Mouse (Mus musculus) layer of hippocampus, postnatal 36 days (tissue): ENCODE measurements around the gene Drap1. TPM values are rescaled to one million over a fixed set of nuclear protein-coding genes. Genes with fewer than 3 reads are reported as not detected.

Experiments used
- DNase-seq, 2 experiments: peaks; one replicate each; pipeline ENCODE4 v3.0.0; 2022
- total RNA-seq, 2 experiments: library from RNA; stranded (reverse); gene quantifications; 2 replicates each; pipeline ENCODE4 v1.2.3; 2021

Gene Drap1
- total RNA-seq, 2 experiments from 2014 or later, result 291 to 298 TPM

DNA sequence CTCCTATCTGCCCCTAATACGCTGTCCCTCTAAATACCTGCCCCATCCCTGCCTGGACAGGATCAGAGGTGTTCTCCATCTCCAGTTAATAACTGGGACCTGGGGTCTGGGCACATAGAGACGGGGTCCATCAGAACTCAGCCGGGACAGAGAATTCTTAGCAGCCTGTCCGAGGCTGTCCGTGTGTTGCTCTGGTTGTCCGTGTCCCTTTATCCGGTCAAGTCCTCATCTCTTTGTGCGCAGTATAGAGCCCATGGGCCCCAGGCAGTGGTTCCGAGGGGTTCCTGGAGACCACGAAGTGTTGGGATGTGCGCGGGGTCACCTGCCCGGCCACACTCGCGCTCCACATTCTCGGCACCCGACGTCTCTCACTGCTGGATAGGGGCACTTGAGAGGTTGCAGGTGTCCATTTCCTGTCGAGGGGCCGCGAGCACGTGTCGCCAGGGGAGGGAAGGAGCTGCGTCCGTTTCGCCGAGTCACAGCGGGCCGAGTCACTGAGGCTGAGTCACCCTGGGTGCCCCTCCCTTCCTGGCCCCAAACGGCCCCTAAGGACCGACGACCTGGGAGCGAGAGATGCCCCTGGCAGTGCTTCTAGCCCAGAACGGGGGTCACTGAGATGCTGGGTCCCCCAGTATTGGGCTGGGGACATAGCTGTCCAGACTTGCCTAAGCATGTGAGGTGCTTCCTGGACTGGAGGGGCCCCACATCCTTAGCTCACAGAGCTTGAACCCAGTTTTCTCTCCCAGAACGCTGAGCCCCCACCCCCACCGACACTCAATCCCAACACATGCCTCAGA lies 23.8 kb upstream of the Drap1 start:
- no peak for DNase-seq

DNA sequence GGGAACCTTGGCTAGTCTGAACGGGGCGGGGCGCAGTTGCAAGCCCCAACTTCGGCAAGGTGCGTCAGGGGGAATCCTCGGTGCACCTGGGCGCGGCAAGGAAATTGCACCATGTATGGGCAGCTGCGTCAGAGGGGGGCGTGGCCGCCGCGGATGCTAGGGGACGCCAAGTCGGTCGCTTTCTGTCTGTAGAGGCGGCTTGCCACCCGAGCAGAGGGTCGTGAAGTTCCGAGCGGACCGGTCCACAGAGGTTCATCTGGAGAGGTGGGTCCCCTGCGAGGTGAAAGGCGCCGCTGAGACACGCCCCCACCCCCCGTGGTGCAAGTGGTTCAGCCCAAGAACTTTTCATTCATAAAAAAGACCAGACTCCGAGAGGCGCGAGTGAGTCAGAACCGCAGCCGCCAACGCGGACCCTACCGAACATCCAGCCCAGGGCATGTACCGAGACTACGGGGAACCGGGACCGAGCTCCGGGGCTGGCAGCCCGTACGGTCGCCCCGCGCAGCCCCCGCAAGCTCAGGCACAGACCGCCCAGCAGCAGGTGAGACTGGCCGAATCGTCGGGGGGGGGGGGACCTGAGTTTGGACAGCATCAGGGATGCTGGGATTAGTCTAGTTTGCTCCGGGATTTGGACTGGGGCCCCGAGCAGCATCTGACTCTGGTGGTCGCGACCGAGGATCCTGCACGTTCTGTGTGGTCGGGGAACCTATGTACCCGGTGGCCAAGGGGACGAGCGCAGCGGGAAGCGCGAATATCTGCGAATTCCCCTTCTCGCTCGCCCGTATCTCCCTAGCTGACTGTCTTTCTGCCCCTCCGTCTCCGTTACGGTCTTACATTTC lies 23.0 kb upstream of the Drap1 start, which contains the start of gene Fosl1:
Fosl1 (plus strand) TSS at position 33 of the 839 bp plus-strand sequence.
- DNase-seq, result peak; percentile 64 to 65

DNA sequence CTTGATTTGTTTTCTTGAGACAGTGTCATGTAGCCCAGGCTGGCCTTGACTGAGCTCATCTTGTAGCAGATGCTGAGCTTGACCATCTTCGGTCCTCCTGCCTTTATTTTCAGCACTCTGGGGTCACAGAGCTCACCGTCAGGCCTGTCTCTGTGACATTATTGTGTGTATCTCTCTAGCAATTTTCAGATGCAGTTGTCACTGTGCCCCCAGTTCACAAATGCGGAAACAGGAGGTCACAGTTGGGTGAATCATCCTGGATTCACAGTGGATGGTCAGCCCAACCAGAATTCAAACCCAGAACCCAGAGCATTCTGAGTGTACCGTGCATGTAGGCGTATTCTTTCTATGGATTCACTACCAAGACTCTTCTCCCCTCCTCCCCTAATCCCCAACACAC lies 21.0 kb upstream of the Drap1 start:
- DNase-seq, result no peak

DNA sequence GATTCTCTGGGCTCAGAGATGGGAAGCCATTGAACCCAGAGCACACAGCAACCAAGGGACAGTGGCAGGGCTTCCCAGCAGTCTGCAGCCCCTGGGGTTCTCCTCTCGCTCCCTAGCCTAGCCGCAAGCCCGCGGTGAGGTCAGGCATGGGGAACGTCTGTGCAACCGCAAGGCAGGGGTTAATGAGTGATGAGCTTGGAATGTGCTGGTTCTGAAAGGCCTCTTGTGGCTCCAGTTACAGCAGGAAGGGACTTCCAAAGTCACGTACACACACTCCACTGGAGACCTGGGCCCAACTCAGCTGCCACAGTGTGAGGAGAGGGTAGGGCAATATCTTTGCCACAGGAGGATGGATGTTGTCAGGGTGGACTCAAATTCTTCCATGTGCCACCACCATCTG lies 20.2 kb upstream of the Drap1 start:
- no peak for DNase-seq

DNA sequence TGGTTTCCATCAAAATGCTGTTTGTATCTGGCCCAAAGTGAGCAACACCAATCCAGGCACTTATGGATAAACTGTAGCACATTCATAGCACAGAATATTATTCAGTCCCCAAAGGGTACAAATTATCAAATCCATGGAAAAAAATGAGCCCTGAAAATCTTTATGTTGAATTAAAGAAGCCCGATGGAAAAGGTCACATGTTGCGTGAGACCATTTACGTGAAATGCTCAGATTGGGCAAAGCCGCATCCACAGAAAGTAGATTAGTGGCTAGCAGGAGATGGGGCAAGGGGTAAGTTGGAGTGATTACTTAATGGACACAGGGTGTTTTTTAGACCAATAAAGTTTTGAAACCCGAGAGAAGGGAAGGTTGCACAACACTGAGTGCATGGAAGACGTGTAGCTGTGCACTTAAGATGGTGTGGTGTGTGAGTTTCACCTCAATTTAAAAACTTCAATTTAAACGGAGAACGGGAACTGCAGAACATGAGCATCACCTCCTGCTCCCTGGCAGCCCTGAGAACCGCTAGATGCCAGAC lies 19.7 kb upstream of the Drap1 start:
- no peak for DNase-seq

DNA sequence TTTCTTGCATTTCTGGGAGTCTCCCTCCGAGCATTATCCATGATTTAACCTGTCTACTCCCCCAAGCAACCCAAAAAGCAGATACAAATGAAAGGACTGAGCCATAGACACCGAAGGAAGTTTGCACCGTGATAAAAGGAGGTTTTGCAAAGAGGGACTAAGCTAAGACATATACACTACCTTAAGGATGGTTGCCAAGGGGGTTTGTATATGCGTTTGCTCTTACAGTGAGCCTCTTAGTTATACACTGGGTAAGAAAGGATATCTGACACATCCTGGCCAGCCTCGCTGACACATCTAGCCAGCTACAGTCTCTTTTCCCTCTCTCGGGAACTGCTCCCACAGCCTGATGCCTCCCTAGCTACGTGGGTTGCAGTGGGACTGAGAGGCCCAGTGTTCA lies 9.2 kb upstream of the Drap1 start:
- DNase-seq, result no peak

DNA sequence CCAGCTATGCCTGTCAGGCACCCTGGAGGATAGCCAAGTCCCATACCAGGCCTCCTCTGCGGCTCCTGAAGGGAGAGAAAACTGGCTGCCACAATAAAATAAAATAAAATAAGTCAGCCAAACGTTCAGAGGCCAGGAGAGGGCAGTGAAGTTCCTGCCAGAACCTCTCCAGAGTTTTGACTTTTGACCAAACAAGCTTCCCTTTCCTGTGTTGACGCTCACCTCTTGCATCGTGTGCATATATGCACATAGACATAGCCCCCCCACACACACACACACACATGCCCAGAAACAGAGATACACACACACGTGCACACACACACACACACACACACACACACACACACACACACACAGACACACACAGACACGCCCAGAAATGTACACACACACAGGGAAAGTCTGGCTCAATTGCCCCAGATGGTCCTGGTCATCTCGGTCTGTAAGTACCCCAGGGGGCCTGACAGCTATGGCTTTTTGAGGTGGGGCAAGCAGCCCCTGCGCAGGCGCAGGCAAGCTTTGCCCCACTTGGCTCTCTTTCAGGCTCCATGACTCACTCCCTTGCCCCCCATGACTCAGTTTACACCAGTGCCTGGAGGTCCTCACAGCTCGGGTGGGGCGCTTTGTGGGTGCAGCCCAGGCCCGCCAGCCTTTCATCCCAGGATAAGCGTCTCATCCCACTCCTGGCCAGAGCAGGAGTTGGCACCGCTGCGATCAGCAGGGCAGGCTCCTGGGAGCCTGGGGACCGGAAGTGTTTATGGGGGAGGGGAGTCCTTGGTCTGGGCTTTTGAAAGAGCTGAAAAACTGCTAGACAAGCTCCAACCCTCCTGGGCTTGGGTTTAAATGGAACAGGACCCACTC lies 8.4 kb upstream of the Drap1 start:
- no peak for DNase-seq

DNA sequence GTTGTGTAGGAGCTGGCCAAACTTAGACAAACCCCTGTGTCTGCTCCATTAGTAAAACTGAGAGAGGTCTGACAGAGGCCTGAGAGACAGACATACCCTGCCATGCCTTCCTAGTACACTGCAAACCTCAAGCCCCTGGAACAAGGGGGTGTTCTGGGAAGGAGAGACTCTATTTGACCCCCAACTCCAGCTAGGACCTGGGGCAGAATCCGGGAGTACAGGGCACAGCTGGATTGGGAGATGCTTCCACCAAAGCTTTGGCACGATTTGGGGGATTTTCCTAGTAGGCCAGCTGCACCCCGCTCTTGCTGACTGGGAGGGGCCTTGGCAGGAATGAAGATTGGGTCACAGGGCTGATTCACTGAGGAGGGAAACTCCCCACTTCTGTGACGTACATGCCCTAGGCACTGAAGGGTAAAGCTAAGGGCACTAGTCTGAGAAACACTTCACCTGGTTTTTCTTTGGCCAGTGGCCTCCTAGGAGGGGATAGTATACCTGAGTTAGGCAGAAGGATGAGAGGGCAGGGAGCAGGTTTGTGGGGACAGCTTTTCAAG lies 7.2 kb upstream of the Drap1 start:
- no peak for DNase-seq

DNA sequence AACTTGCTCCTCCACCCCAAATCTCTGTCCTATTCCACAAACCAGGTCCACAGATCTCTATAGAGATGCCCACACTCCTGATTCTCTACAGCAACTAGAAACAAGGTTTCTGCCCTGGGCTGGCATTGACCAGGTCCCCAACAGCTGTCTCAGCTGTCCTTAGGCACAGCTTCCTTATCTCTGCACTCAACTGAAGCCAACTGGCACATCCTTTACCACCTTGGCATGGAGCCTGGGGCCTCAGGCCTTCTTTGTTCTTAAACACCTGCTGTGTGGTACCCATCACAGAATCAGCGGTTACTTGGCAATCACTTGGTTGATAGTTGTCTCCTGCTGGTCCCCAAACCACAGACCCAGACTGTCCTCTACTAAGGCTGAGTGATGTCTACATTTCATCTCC lies 5.6 kb upstream of the Drap1 start:
- no peak for DNase-seq

DNA sequence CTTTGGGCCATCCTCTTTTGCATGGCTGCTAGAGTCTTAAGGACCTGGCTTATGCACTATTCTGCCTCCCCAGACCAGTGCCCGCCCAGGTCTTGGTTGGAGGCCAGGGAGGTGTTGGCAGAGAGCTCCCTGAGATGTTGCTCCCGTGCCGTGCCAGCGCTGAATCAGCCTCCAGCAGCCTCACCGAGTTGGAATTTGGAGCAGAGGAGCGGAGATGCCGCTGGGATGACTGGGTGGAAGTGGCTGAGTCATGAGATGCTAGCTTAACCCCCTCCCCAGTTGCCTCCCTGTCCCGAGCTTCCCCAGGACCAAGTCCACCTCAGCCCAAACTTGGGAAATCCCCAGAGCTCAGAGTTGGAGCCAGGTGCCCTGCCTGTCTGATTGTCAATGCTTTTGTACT lies 5.0 kb upstream of the Drap1 start:
- no peak for DNase-seq

DNA sequence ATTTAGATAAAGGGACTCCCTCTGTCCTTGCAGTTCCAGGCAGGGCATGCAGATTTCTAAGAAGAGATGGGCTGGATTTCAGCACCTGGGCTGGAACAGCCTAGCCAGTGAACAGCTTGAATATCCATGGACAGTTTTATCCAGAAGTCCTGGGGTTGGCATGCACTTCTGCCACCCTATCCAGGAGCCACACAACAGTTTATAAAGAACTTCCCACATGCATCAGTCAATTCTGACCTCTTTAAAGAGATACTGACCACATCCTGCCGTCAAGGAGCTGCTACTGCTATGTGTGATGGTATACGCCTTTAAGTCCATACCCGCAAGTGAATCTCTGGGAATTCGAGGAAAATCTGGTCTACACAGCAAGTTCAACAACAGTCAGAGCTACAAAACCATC lies 4.4 kb upstream of the Drap1 start:
- no peak for DNase-seq

DNA sequence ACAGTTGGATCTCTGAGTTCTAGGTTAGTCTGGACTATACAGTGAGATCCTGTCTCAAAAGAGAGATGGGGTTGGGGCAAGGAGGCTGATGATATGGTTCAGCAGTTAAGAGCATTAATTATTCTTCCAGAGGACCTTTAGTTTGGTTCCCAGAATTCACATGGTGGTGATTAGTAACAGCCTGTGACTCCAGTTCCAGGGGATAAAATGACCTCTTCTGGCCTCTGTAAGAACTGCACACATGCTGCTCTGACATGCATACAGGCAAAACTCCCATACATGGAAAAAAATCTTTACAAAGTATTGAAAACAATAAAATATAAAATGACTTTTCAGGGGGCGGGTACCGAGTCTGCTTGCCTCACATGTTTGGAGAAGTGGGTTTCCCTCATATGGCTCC lies 3.3 kb upstream of the Drap1 start:
- DNase-seq, result no peak

DNA sequence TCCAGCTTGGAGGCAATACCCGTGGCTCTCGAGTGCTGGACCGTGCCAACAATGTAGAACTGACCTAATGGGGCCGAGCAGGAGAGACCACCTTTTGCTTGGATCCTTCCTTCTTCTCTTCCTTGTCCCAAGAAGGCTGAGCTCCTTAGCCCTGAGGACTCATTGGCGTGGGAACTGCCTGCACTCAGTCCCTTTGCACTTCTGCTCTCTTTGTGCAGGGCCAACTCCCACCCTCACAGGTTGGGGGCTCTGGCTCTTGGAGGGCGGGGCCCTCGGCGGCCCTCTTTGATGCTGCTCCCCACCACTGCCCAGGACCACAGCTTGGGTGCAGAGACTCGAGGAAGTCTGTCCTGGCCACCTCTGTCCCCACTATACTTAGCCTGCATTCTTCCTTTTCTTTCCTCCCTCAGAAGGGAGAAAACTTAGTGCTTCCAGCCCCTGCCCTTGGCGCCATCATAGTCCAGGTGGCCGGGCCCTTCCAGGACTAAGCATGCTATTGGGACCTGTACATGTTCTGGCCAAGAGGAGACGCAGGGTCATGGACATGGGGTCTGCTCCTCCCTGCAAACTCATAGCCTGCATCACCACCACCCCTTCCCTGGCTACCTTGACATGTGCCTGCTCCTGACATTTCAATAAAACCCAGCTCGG lies 2.0 kb upstream of the Drap1 start:
- DNase-seq, result no peak

DNA sequence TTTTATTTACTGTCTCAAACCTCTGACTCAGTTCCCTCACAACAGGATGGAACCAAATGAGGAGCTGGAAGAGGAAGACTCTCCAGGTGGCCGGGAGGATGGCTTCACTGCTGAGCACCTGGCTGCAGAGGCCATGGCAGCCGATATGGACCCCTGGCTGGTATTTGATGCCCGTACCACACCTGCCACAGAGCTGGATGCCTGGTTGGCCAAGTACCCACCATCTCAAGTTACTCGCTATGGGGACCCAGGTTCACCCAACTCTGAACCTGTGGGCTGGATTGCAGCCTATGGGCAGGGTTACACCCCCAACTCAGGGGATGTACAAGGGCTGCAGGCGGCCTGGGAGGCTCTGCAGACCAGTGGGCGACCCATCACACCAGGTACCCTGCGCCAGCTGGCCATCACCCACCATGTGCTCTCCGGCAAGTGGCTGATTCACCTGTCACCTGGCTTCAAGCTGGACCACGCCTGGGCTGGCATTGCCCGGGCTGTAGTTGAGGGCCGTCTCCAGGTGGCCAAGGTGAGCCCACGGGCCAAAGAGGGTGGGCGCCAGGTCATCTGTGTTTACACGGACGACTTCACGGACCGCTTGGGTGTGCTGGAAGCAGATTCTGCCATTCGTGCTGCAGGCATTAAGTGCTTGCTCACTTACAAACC lies 1.3 kb upstream of the Drap1 start:
- DNase-seq, result peak in 1 of 2 experiments; percentile 13

DNA sequence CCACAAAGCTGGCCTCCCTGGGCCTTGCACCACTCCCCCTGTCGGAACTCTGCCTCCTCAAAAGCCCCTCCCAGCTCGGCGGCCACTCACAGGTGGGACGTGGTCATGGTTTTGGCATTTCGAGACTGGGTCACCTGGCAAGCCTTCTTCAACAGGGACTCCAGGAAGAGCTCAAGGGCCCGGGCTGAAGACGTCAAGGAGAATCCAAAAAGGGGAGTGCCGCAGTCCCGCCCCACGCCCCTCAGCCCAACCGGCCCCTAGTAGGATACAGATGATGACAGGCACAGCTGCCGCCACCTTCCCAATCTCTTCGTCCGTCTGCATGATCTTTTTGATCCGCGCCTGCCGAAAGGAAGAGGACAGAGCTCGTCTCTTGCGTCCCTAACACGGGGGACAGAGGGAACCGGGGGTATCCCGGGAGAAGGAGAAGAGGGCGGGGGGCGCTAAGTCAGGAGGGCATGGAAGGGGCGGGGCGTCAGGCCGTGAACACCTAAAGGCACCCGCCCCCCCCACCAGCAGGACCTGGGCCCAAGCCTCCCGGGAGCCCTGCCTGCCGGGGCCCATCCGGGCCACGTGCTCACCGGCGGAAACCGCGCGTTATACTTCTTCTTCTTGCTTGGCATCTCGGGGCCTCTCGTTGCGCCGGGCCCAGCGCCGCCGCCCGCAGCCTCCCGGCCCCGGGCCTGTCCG lies 542 bp downstream of the Drap1 start:
- peak; percentile 57 to 64 for DNase-seq

DNA sequence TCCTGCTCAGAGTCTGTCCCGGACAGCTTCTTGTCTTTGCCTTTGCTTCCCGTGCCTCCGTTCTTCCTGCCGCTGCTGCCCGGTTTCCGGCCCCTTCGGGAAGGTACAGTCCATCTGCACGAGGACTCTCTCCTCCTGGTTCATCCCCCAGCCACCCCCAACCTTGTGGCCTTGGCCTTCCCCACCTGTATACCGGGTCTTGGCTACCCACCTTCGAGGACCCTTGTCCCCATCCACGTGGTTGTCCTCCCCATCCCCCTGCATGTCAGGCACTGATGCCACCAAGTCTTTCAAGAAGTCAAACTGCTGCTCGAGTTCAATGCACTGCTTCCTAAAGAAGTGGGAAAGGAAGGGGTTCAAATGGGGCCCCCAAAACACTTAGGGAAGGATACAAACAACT lies 1.2 kb downstream of the Drap1 start:
- no peak for DNase-seq

DNA sequence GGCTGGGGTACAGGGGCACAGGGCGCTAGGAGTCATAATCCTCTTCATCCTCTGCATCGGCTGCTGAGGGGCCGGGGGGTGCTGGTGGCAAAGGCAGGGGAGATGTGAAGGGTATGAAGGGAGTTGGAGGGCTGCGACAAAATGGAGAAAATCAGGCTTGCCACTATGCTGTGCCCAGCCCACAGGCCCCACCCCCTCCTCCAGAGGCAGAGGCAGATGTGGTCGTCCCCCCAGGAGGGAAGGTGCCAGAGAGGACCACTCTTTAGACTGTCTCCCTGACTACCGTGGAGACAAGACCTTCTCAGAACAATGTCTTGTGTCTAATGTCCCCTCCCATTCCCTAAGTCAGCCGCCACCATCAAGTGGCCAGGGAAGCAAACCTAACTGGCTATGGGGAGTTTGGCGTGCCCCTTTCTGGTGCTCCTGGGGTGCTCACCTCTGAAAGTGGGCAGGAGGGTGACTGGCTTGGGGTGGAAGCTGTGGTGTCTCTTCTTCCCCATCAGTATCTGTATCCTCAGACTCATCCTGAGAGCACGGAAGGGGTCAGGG lies 1.8 kb downstream of the Drap1 start:
- no peak for DNase-seq

DNA sequence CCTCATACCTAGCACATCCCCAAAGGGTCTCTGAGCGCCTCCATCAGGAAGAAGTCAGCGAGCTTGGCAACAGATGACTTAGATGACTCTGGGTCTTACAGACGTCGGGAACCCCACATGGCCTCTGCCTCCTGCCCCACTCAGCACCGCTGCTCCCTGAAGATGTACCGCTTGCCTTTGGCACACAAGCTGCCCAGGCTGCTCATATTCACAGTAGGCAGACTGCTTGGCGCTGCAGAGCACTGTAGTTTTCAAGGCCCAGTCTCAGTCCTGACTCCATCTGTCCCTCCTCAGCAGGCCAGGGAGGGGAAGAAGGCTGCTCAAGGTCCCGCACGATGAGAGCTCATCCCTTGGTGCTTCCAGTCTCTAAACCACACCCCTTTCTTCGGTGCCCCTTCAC lies 2.5 kb downstream of the Drap1 start:
- DNase-seq, result no peak

DNA sequence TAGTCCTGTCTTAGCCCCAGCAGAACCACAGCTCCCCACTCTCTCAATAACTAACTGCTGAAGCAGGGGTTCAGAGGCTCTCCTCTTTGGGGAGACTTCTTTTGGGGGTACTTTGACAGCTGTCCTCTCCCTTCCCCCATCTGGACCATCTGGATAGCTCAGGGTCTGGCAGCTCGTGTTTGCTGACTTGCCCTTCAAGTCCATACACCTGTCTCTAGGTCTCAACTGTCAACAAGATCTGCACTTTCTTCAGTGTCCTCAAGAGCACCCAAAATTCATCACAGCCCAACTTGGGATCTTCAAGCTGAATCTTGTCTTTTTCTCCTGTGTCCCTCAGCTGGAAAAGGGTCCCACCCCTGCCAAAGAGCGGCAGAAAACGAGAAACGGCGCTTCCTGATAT lies 3.0 kb downstream of the Drap1 start:
- no peak for DNase-seq

DNA sequence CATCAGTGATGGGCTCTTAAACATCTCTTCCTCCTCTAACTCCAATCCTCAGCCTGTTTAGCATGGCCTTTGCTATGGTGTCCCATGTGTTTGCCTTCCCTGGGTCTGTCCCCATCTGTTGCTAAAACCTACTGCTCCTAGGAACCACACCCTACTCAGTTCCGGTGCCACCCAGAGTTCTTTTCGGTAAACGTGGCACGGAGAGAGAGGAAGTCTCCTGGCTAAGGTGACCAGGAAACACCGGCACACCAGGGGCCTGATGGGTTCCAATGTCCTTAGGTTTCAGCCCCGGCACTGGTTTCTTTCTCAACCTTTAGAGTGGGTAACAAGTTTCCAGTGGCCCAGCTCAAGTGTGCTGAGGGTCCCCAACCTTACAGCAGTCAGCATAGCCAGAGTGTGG lies 4.2 kb downstream of the Drap1 start:
- DNase-seq, result no peak
